Mouse (Mus musculus) intestine, postnatal 0 days (tissue): Measurements from ENCODE around the gene Dbndd2. TPM values are rescaled to one million over a fixed set of nuclear protein-coding genes. Genes with fewer than 3 reads are reported as not detected.
A peak's percentile ranks its signal among the peaks of the same experiment; 100 is the strongest.

Experiments used
- ATAC-seq: fragments of 200-750 bp; cut with Nextera tagmentation; 2 replicates; pipeline ENCODE4 v1.8.0; 2017; ENCODE audit warnings: mild to moderate bottlenecking, moderate TSS enrichment, moderate library complexity
- H3K27ac ChIP-seq: fragments of 300-500 bp; sonication (generic); 2 replicates; pipeline ENCODE4 v1.5.1; 2014; ENCODE audit warnings: mild to moderate bottlenecking, low read depth, low read length, moderate library complexity
- H3K27me3 ChIP-seq: fragments of 300-500 bp; sonication (generic); replicated peaks from 2 replicates; pipeline ENCODE4 v1.6.1; 2014; ENCODE audit warnings: low read length, mixed read lengths; ENCODE audit not compliant: control insufficient read depth, insufficient read depth
- H3K36me3 ChIP-seq: fragments of 300-500 bp; sonication (generic); 2 replicates; pipeline ENCODE4 v1.6.1; 2014; ENCODE audit warnings: mild to moderate bottlenecking, moderate library complexity; ENCODE audit not compliant: control insufficient read depth, insufficient read depth
- H3K4me1 ChIP-seq: fragments of 300-500 bp; sonication (generic); replicated peaks from 2 replicates; pipeline ENCODE4 v1.6.1; 2014; ENCODE audit warnings: antibody characterized with exemption, low read length, mixed read lengths; ENCODE audit not compliant: control insufficient read depth, insufficient read depth
- H3K4me2 ChIP-seq: fragments of 300-500 bp; sonication (generic); replicated peaks from 2 replicates; pipeline ENCODE4 v1.6.1; 2014; ENCODE audit warnings: low read depth, mild to moderate bottlenecking, moderate library complexity
- H3K4me3 ChIP-seq: fragments of 300-500 bp; sonication (generic); 2 replicates; pipeline ENCODE4 v1.5.1; 2014; ENCODE audit warnings: low read depth, low read length
- H3K9ac ChIP-seq: fragments of 300-500 bp; sonication (generic); 2 replicates; pipeline ENCODE4 v1.6.1; 2014; ENCODE audit warnings: mild to moderate bottlenecking, low read depth, low read length
- H3K9me3 ChIP-seq: fragments of 300-500 bp; sonication (generic); 2 replicates; pipeline ENCODE4 v1.6.1; 2016; ENCODE audit warnings: mixed run types; ENCODE audit not compliant: control insufficient read depth
- CTCF ChIP-seq: sonication (generic); IDR thresholded peaks from 2 replicates; pipeline ENCODE4 v1.5.1; 2016; ENCODE audit warnings: low read depth, mild to moderate bottlenecking, control low read depth, antibody characterized with exemption, moderate library complexity
- WGBS: fragments of 180-500 bp; shearing (Covaris S2); extraction: QIAGEN DNeasy Blood & Tissue Kit; methylation state at CpG from one replicate; pipeline ENCODE4 v1.1.7; 2014; 5-methylcytosine and 5-hydroxymethylcytosine counted together
- polyA plus RNA-seq: library from polyadenylated mRNA; unstranded; fragments of >200 nt; fragmentation: Nextera tagmentation; extraction: Ambion mirVana; gene quantifications from 2 replicates; pipeline ENCODE4 v1.2.1, GENCODE M21; 2015

The Dbndd2 gene
- polyA plus RNA-seq, 1 experiment from 2014 or later, result 18.8 TPM

GRCm38 (mm10) chr2:164452000-164452676 lies 33.8 kb upstream of the Dbndd2 start:
- Histone ChIP-seq H3K27ac (no peak overlapping the region), H3K4me3 (no peak overlapping the region), H3K9me3 (no peaks in the 10 kb centered on the region), H3K4me1 (peaks cover 16% of the 10 kb centered on the region), H3K4me2 (no peak overlapping the region), H3K9ac (no peak overlapping the region), H3K27me3 (no peaks in the 10 kb centered on the region), H3K36me3 (no peaks in the 10 kb centered on the region)
- no peak for ATAC-seq
- 0 out of 2 replicates have a peak, but pooled peaks have one; percentile 20 for TF ChIP-seq CTCF
- WGBS, result 55% methylated on average over 12 of the region's 13 CpGs

DNA sequence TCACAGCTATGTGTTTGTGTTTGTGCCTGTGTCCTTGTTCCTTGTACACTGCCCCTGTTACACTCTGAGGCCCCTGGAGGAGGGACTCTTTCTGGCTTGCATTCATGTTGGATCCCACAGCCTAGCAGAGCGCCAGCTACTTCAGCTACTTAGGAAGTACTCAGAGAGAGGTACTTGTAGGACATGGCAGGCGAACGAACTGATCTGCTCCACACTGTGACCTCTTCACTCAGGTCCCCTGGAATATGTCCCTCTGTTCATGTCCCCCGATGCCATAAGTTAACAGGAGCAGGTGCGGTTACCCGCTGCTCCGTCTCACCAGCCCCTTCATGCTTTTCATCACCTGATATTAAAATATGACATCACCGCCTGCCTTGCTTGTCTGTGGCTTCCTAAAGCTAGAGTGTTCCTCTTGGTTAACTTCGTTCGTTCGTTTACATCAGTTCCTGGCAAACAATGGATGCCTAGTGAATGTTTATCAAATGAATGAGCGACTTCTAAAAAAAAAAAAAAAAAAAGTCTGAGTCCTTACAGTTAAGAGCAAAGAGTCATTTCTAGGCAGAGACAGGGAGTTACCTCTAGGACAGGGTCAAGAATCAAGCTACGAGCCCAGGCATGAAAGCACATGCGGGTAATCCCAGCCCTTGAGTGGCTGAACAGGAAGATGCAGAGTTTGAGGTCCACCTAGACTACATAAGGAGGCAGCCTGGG lies 32.7 kb upstream of the Dbndd2 start:
- no peak overlapping the region for H3K27ac ChIP-seq
- 69% methylated on average over 14 of the region's 14 CpGs for WGBS
- H3K4me3 ChIP-seq, result no peak overlapping the region
- no peaks in the 10 kb centered on the region for H3K27me3 ChIP-seq
- no peak for TF ChIP-seq CTCF
- peaks cover 16% of the 10 kb centered on the region for H3K4me1 ChIP-seq
- ATAC-seq, result no peak
- H3K9me3 ChIP-seq, result no peaks in the 10 kb centered on the region
- H3K4me2 ChIP-seq, result no peak overlapping the region
- H3K9ac ChIP-seq, result no peak overlapping the region
- H3K36me3 ChIP-seq, result no peaks in the 10 kb centered on the region

DNA sequence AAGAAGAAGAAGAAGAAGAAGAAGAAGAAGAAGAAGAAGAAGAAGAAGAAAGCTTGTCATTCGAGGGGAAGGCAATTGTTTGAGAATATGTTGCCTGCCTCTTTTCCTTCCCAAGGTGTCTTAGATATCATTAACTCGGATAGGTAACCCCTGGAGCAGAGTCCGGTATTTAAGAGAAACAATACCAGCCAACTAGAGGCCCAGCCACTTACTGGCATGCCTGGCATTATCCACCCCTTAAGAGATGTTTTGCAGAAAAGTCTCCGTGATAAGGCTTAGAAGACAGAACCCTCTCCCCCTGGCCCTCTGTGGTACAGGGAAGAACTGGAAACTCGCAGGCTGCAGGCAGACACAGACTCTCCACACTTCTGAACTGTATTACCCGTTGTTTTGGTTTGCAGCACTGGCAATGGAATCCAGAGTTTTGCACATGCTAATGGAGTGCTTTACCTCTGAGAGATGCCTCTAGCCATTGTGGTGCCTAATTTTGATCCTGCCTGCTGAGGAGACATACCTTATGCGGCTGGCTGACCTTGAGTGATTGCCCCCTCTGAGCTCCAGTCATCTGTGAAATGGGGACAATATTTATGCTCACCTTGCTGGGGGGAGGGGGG lies 31.9 kb upstream of the Dbndd2 start:
- Histone ChIP-seq H3K9me3 (no peaks in the 10 kb centered on the region), H3K4me2 (no peak overlapping the region), H3K36me3 (no peaks in the 10 kb centered on the region), H3K27ac (no peak overlapping the region), H3K4me3 (no peak overlapping the region), H3K9ac (no peak overlapping the region), H3K4me1 (peaks cover 16% of the 10 kb centered on the region), H3K27me3 (no peaks in the 10 kb centered on the region)
- ATAC-seq, result no peak
- TF ChIP-seq CTCF, result no peak
- 62% methylated on average over 7 of the region's 7 CpGs for WGBS

GRCm38 (mm10) chr2:164454846-164455245 lies 31.1 kb upstream of the Dbndd2 start:
- H3K9me3 ChIP-seq, result no peaks in the 10 kb centered on the region
- H3K36me3 ChIP-seq, result no peaks in the 10 kb centered on the region
- no peak for ATAC-seq
- H3K27ac ChIP-seq, result peak overlapping the region; percentile 64; the same call in 1 of the 2 replicates
- 0 out of 2 replicates have a peak overlapping the region, but pooled peaks have one; percentile 3 for H3K4me2 ChIP-seq
- peaks cover 16% of the 10 kb centered on the region; the same call in 1 of the 2 replicates for H3K4me1 ChIP-seq
- no peaks in the 10 kb centered on the region for H3K27me3 ChIP-seq
- no peak overlapping the region for H3K4me3 ChIP-seq
- no peak overlapping the region for H3K9ac ChIP-seq
- WGBS, result 30% methylated on average over 10 of the region's 10 CpGs
- TF ChIP-seq CTCF, result no peak

GRCm38 (mm10) chr2:164455421-164456190 lies 30.3 kb upstream of the Dbndd2 start:
- H3K4me2 ChIP-seq, result peak overlapping the region; percentile 3; the same call in 1 of the 2 replicates
- WGBS, result 61% methylated on average over 6 of the region's 6 CpGs

More at GRCm38 (mm10) chr2:164455421-164456190, 30.3 kb upstream of the Dbndd2 start:
- TF ChIP-seq CTCF, result no peak
- Histone ChIP-seq H3K4me1 (peaks cover 16% of the 10 kb centered on the region; the same call in 1 of the 2 replicates), H3K9me3 (no peaks in the 10 kb centered on the region), H3K9ac (no peak overlapping the region), H3K4me3 (no peak overlapping the region), H3K27me3 (no peaks in the 10 kb centered on the region), H3K27ac (peak overlapping the region; percentile 64; the same call in 1 of the 2 replicates), H3K36me3 (no peaks in the 10 kb centered on the region)
- no peak for ATAC-seq
